Mouse (Mus musculus): ENCODE data around the gene Snd1. TPM values are rescaled to one million over a fixed set of nuclear protein-coding genes. Genes with fewer than 3 reads are reported as not detected.

The Snd1 gene
- polyA plus RNA-seq (2015; fragmentation: Nextera tagmentation; extraction: Ambion mirVana) = 56.6 and 63.1 TPM in 2 replicates

GRCm38 (mm10) chr6:28474839-28475238 is at the start of gene Snd1:
Snd1 (plus strand) TSS chr6:28475139.
- H3K4me1 ChIP-seq (ENCODE audit: insufficient read depth, low read depth, low read length) = 0 out of 2 replicates have a peak, but pooled peaks cover 2% of the 10 kb centered on the region
- H3K36me3 ChIP-seq (ENCODE audit: insufficient read depth, low read length) = no peaks in the 10 kb centered on the region
- no peak for TF ChIP-seq CTCF (IDR thresholded peaks at IDR 0.05)
- TF ChIP-seq EP300 (IDR thresholded peaks at IDR 0.05) = no peak
- DNase-seq (ENCODE audit: low spot score) = no peak
- H3K27me3 ChIP-seq (replicated peaks; ENCODE audit: insufficient read depth, low read length) = no peaks in the 10 kb centered on the region
- H3K4me3 ChIP-seq (ENCODE audit: low read depth, low read length) = no peak within 1 kb of the TSS
- H3K27ac ChIP-seq (ENCODE audit: low read length) = no peak within 1 kb of the TSS
- WGBS = 82% methylated on average over 5 of the region's 5 CpGs
- ATAC-seq = no peak
- no peak within 1 kb of the TSS for H3K4me2 ChIP-seq (replicated peaks; ENCODE audit: low read depth, low read length)
- no peaks in the 10 kb centered on the region for H3K9me3 ChIP-seq (ENCODE audit: low read length)
- H3K9ac ChIP-seq (replicated peaks; ENCODE audit: low read depth) = no peak within 1 kb of the TSS

GRCm38 (mm10) chr6:28427096-28427839 is 47.7 kb upstream of the Snd1 start, which contains the start of gene Fscn3:
Fscn3 (plus strand) TSS chr6:28427789.
- WGBS = 77% methylated on average over 3 of the region's 3 CpGs
- Histone ChIP-seq H3K4me3 (ENCODE audit: low read depth, low read length) (no peak within 1 kb of the TSS), H3K4me1 (ENCODE audit: insufficient read depth, low read depth, low read length) (peaks cover under 1% of the 10 kb centered on the region; the same call in 1 of the 2 replicates), H3K4me2 (replicated peaks; ENCODE audit: low read depth, low read length) (no peak within 1 kb of the TSS), H3K27me3 (replicated peaks; ENCODE audit: insufficient read depth, low read length) (no peaks in the 10 kb centered on the region), H3K36me3 (ENCODE audit: insufficient read depth, low read length) (peaks cover 5% of the 10 kb centered on the region), H3K27ac (ENCODE audit: low read length) (no peak within 1 kb of the TSS), H3K9ac (replicated peaks; ENCODE audit: low read depth) (no peak within 1 kb of the TSS), H3K9me3 (ENCODE audit: low read length) (no peaks in the 10 kb centered on the region)
- DNase-seq (ENCODE audit: low spot score) (no peak), ATAC-seq (no peak)
- TF ChIP-seq EP300 (IDR thresholded peaks at IDR 0.05) = no peak
- TF ChIP-seq CTCF (IDR thresholded peaks at IDR 0.05) = no peak

DNA sequence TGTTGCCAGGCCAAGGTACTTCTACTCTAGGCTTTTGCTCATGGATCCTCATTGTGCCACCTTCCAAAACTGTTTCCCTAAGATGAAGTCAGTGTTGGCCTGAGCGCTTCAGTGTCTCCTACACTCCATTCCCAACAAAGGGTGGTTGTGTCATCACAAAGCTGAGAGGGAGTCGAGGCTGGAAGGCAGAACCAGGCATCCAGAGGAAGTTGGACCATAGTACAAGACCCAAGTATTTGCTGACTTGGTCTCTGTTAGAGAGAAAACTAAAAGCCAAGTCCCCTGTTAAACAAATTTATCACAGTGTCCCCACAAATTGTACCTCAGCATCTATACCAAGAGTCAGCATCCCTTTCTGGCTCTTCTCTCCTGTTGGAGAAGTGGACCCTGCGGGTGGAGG is 46.6 kb upstream of the Snd1 start, which contains the start of gene Gcc1:
Gene Gcc1 (minus strand): TSS at position 101 of the 400 bp plus-strand sequence.
- Histone ChIP-seq H3K27me3 (replicated peaks; ENCODE audit: insufficient read depth, low read length) (no peaks in the 10 kb centered on the region), H3K9ac (replicated peaks; ENCODE audit: low read depth) (no peak within 1 kb of the TSS), H3K27ac (ENCODE audit: low read length) (no peak within 1 kb of the TSS), H3K9me3 (ENCODE audit: low read length) (no peaks in the 10 kb centered on the region), H3K36me3 (ENCODE audit: insufficient read depth, low read length) (peaks cover 5% of the 10 kb centered on the region), H3K4me3 (ENCODE audit: low read depth, low read length) (no peak within 1 kb of the TSS), H3K4me1 (ENCODE audit: insufficient read depth, low read depth, low read length) (no peaks in the 10 kb centered on the region; the same call in 1 of the 2 replicates), H3K4me2 (replicated peaks; ENCODE audit: low read depth, low read length) (no peak within 1 kb of the TSS)
- 80% methylated on average over 3 of the region's 3 CpGs for WGBS
- ATAC-seq (no peak), DNase-seq (ENCODE audit: low spot score) (no peak)
- TF ChIP-seq EP300 (IDR thresholded peaks at IDR 0.05) (no peak), CTCF (IDR thresholded peaks at IDR 0.05) (no peak)

DNA sequence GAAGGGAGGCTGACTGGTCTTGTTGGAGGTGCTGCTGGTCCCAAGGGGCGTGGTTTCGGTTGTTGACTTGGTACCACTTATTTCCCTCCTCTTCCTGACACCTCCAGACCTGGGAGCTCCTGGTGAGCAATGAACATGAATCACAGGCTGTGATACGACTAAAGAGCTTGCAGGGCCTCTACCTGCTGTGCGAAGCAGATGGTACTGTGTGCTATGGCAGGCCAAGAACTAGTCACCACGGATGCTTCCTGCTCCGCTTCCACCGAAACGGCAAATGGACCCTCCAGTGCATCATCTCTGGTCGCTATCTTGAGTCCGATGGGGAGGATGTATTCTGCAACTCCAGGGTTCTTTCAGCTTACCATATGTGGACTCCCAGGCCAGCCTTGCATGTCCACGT is 45.1 kb upstream of the Snd1 start:
- no peak overlapping the region for H3K27ac ChIP-seq (ENCODE audit: low read length)
- H3K9ac ChIP-seq (replicated peaks; ENCODE audit: low read depth) = no peak overlapping the region
- TF ChIP-seq CTCF (IDR thresholded peaks at IDR 0.05) (no peak), EP300 (IDR thresholded peaks at IDR 0.05) (no peak)
- DNase-seq (ENCODE audit: low spot score) (no peak), ATAC-seq (no peak)
- H3K9me3 ChIP-seq (ENCODE audit: low read length) = no peaks in the 10 kb centered on the region
- no peaks in the 10 kb centered on the region for H3K27me3 ChIP-seq (replicated peaks; ENCODE audit: insufficient read depth, low read length)
- H3K36me3 ChIP-seq (ENCODE audit: insufficient read depth, low read length) = peaks cover 5% of the 10 kb centered on the region
- 86% methylated on average over 11 of the region's 11 CpGs for WGBS
- H3K4me2 ChIP-seq (replicated peaks; ENCODE audit: low read depth, low read length) = no peak overlapping the region
- no peaks in the 10 kb centered on the region for H3K4me1 ChIP-seq (ENCODE audit: insufficient read depth, low read depth, low read length)
- no peak overlapping the region for H3K4me3 ChIP-seq (ENCODE audit: low read depth, low read length)

DNA sequence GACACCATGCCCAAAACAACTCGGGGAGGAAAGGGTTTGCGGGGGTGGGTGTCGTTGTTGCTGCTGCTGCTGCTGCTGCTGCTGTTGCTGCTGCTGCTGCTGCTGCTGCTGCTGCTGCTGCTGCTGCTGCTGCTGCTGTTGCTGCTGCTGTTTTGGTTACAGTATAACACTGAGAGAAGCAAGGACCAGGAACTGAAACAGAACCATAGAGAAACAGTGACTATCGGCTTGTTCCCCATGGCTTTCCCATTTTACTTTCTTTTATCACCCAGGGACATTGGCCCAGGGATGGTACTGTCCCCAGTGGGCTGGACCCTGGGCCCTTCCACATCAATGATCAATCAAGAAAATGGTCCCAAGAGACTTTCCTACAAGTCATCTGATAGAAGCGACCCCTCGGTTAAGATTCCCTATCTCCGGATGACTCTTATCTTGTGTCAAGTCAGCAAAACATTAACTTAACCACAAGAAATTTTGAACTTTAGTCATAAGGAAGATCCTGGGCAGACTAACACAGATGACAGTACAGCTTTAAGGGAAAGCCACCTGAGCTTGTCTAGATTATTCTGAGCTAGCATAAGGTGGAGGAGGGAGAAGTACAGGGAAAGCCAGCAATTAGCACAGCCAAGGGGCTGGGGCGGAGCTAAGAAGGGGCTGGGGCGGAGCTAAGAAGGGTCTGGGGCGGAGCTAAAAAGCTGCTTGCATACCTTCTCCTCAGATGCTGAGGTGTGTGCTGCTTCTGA is 44.0 kb upstream of the Snd1 start:
- ATAC-seq = peak; percentile 76
- no peaks in the 10 kb centered on the region for H3K27me3 ChIP-seq (replicated peaks; ENCODE audit: insufficient read depth, low read length)
- no peak overlapping the region for H3K4me3 ChIP-seq (ENCODE audit: low read depth, low read length)
- peaks cover under 1% of the 10 kb centered on the region; the same call in 1 of the 2 replicates for H3K36me3 ChIP-seq (ENCODE audit: insufficient read depth, low read length)
- H3K27ac ChIP-seq (ENCODE audit: low read length) = no peak overlapping the region
- no peak overlapping the region for H3K9ac ChIP-seq (replicated peaks; ENCODE audit: low read depth)
- no peak overlapping the region for H3K4me2 ChIP-seq (replicated peaks; ENCODE audit: low read depth, low read length)
- WGBS = 67% methylated on average over 10 of the region's 10 CpGs
- peak; percentile 30 for DNase-seq (ENCODE audit: low spot score)
- no peaks in the 10 kb centered on the region for H3K4me1 ChIP-seq (ENCODE audit: insufficient read depth, low read depth, low read length)
- TF ChIP-seq EP300 (IDR thresholded peaks at IDR 0.05) (no peak), CTCF (IDR thresholded peaks at IDR 0.05) (no peak)
- no peaks in the 10 kb centered on the region for H3K9me3 ChIP-seq (ENCODE audit: low read length)

DNA sequence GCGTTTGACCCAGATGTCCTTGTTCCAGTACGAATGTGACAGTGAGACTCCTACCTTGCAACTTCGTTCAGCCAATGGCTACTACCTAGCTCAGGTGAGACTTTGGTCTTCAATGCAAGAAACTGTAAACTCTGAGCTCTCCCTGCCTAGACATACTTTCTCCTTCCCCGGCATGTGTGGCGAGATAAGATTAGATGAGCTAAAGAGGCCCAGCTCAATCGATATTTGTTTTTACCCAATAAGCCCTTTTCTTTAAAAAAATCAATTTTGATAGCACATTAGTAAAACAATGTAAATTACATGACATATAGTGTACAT is 43.4 kb upstream of the Snd1 start:
- Histone ChIP-seq H3K4me3 (ENCODE audit: low read depth, low read length) (no peak overlapping the region), H3K9ac (replicated peaks; ENCODE audit: low read depth) (no peak overlapping the region), H3K27me3 (replicated peaks; ENCODE audit: insufficient read depth, low read length) (no peaks in the 10 kb centered on the region), H3K4me1 (ENCODE audit: insufficient read depth, low read depth, low read length) (no peaks in the 10 kb centered on the region), H3K27ac (ENCODE audit: low read length) (no peak overlapping the region), H3K9me3 (ENCODE audit: low read length) (no peaks in the 10 kb centered on the region), H3K36me3 (ENCODE audit: insufficient read depth, low read length) (no peaks in the 10 kb centered on the region), H3K4me2 (replicated peaks; ENCODE audit: low read depth, low read length) (no peak overlapping the region)
- no peak for ATAC-seq
- no peak for DNase-seq (ENCODE audit: low spot score)
- TF ChIP-seq EP300 (IDR thresholded peaks at IDR 0.05) (no peak), CTCF (IDR thresholded peaks at IDR 0.05) (no peak)
- 61% methylated on average over 6 of the region's 6 CpGs for WGBS

Measured in lung, postnatal 0 days (tissue).